In genomic region chr16:58444735-58445134, GRCm38 (mm10) we compare ENCODE assay signal across 15 mouse cellular contexts. TPM values are rescaled to one million over a fixed set of nuclear protein-coding genes. Genes with fewer than 3 reads are reported as not detected.
DNase-seq lines count a peak whose midpoint lies in the region; ATAC-seq and TF ChIP-seq lines count a peak whose summit lies in the region.
"Had no signal": no experiment of that assay in that cellular context is flagged by ENCODE, and none has a peak within 500 bp of the region (broad histone marks: within the 10 kb centered on the region; RNA-seq: fewer than 3 reads in every experiment).

No protein-coding gene starts in this region.

- peak; percentile 61 for TF ChIP-seq CTCF in layer of hippocampus, adult 2 months (conservative IDR thresholded peaks at IDR 0.05)
- TF ChIP-seq CTCF in E14TG2a.4 (conservative IDR thresholded peaks at IDR 0.05; ENCODE audit: low read length): peak; percentile 49
- TF ChIP-seq CTCF in liver, postnatal 0 days (IDR thresholded peaks at IDR 0.05; ENCODE audit: low read depth): peak; percentile 68

- peaks cover 32% of the 10 kb centered on the region for H3K36me3 ChIP-seq in E14TG2a.4 (ENCODE audit: insufficient read depth, low read length)
- H3K36me3 ChIP-seq in liver, postnatal 0 days (replicated peaks; ENCODE audit: insufficient read depth, low read length): no peaks in the 10 kb centered on the region
- H3K36me3 ChIP-seq: embryonic facial prominence, embryonic 15.5 days had no signal

- WGBS in liver, postnatal 0 days (ENCODE audit: insufficient replicate concordance): 54% methylated on average over 6 of the region's 6 CpGs

- H3K27me3 ChIP-seq in E14TG2a.4 (ENCODE audit: insufficient read depth, low read length): no peaks in the 10 kb centered on the region
- no peaks in the 10 kb centered on the region for H3K27me3 ChIP-seq in liver, postnatal 0 days (ENCODE audit: insufficient read depth, low read length)
- H3K27me3 ChIP-seq: embryonic facial prominence, embryonic 15.5 days; heart, embryonic 15.5 days; intestine, embryonic 15.5 days had no signal

- no peak overlapping the region for H3K27ac ChIP-seq in layer of hippocampus, adult 2 months
- H3K27ac ChIP-seq in liver, postnatal 0 days (ENCODE audit: low read depth): no peak overlapping the region
- H3K27ac ChIP-seq: embryonic facial prominence, embryonic 15.5 days; heart, embryonic 15.5 days; intestine, embryonic 15.5 days had no signal

- TF ChIP-seq EP300 in liver, postnatal 0 days (IDR thresholded peaks at IDR 0.05; ENCODE audit: low read depth): no peak

- no peaks in the 10 kb centered on the region for H3K4me1 ChIP-seq in E14TG2a.4 (replicated peaks; ENCODE audit: low read depth, low read length)
- H3K4me1 ChIP-seq in liver, postnatal 0 days (ENCODE audit: insufficient read depth): no peaks in the 10 kb centered on the region
- H3K4me1 ChIP-seq: embryonic facial prominence, embryonic 15.5 days; intestine, embryonic 15.5 days had no signal

- no peak for ATAC-seq in liver, postnatal 0 days
- ATAC-seq: intestine, embryonic 15.5 days had no signal

- DNase-seq in layer of hippocampus, adult 2 months (ENCODE audit: low spot score in 2 of 2): no peak
- DNase-seq in layer of hippocampus, adult 8-10 months (ENCODE audit: low spot score in 2 of 2): no peak
- peak; percentile 32 for DNase-seq in R1 (ENCODE audit: low read depth, low spot score)
- no peak for DNase-seq in liver, postnatal 0 days
- no peak for DNase-seq in heart, adult 8-10 months (ENCODE audit: low spot score)
- no peak for DNase-seq in cerebellum, postnatal 25 days
- DNase-seq: adrenal gland, postnatal 36 days; cerebellum, postnatal 10 days; left cerebral cortex, postnatal 4 days; lung, postnatal 4 days; thymus, postnatal 25 days had no signal

- no peak overlapping the region for H3K9ac ChIP-seq in liver, postnatal 0 days (replicated peaks)
- H3K9ac ChIP-seq: embryonic facial prominence, embryonic 15.5 days; heart, embryonic 15.5 days; intestine, embryonic 15.5 days had no signal

- H3K4me3 ChIP-seq in layer of hippocampus, adult 2 months: no peak overlapping the region
- H3K4me3 ChIP-seq in E14TG2a.4 (replicated peaks; ENCODE audit: low read length): no peak overlapping the region
- no peak overlapping the region for H3K4me3 ChIP-seq in liver, postnatal 0 days (ENCODE audit: low read depth, low read length)
- H3K4me3 ChIP-seq: embryonic facial prominence, embryonic 15.5 days; heart, embryonic 15.5 days; intestine, embryonic 15.5 days had no signal

- no peaks in the 10 kb centered on the region for H3K9me3 ChIP-seq in E14TG2a.4 (ENCODE audit: low read length)
- no peaks in the 10 kb centered on the region for H3K9me3 ChIP-seq in liver, postnatal 0 days (ENCODE audit: low read length)
- H3K9me3 ChIP-seq: embryonic facial prominence, embryonic 15.5 days; heart, embryonic 15.5 days; intestine, embryonic 15.5 days had no signal

- no peak overlapping the region for H3K4me2 ChIP-seq in liver, postnatal 0 days (ENCODE audit: low read depth, low read length)
- H3K4me2 ChIP-seq: embryonic facial prominence, embryonic 15.5 days; heart, embryonic 15.5 days; intestine, embryonic 15.5 days had no signal

RNA-seq across cellular contexts. Expression of gene Dcbld2, which starts 36.5 kb away (rescaled TPM):
- total RNA-seq in layer of hippocampus, adult 2 months (2021): 10 to 100 TPM; 10.7 to 11.1 TPM
- total RNA-seq in layer of hippocampus, adult 8-10 months (2022): 10 to 100 TPM; 12.6 to 14.7 (median 13.5) TPM
- polyA plus RNA-seq in liver, postnatal 0 days (2015; fragmentation: Nextera tagmentation; extraction: Ambion mirVana): 0.31 and 0.64 TPM in 2 replicates
- total RNA-seq in heart, adult 8-10 months (2022): 10 to 100 TPM; 13.2 to 14.4 (median 14.1) TPM
